Mouse (Mus musculus): ENCODE data around the gene Nr3c2. TPM values are rescaled to one million over a fixed set of nuclear protein-coding genes. Genes with fewer than 3 reads are reported as not detected.

Nr3c2 gene
- polyA plus RNA-seq, 1 experiment from 2014 or later, result 0.58 TPM

DNA sequence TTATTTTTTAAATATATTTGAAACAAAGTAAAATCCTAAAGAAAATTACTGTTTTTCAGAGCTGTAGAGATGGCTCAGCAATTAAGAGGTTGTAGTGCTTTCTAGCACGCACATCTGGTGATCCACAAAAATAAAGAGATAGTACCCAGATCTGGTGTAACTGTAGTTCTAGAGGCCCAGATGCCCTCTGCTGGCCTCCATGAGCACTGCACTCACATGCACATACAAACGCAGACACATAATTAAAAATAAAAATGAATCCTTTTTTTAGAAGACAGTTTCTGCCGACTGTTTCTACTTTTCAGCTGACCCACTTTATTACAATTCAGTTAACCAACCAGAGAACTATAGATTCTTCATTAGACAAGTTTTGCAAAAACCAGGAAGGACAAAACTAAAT is 117.5 kb downstream of the Nr3c2 start:
- no peaks in the 10 kb centered on the region for H3K36me3 ChIP-seq (replicated peaks; ENCODE audit: control insufficient read depth, insufficient read depth, low read depth, low read length)
- H3K27ac ChIP-seq (replicated peaks; ENCODE audit: low read depth, low read length), result no peak overlapping the region
- DNase-seq (ENCODE audit: low spot score) (no peak), ATAC-seq (replicated peaks; ENCODE audit: insufficient number of reproducible peaks, low FRiP score, low TSS enrichment, low read depth) (no peak)
- no peak overlapping the region for H3K4me2 ChIP-seq (ENCODE audit: low read depth, low read length)
- H3K9me3 ChIP-seq (replicated peaks; ENCODE audit: control insufficient read depth, low read length), result no peaks in the 10 kb centered on the region
- no peaks in the 10 kb centered on the region for H3K4me1 ChIP-seq (ENCODE audit: control insufficient read depth, insufficient read depth, low read length)
- no peaks in the 10 kb centered on the region for H3K27me3 ChIP-seq (ENCODE audit: control insufficient read depth, insufficient read depth, low read length)
- H3K9ac ChIP-seq (replicated peaks; ENCODE audit: low read length), result no peak overlapping the region
- 91% methylated on average over 3 of the region's 3 CpGs for WGBS
- H3K4me3 ChIP-seq (ENCODE audit: low read depth, low read length), result no peak overlapping the region

DNA sequence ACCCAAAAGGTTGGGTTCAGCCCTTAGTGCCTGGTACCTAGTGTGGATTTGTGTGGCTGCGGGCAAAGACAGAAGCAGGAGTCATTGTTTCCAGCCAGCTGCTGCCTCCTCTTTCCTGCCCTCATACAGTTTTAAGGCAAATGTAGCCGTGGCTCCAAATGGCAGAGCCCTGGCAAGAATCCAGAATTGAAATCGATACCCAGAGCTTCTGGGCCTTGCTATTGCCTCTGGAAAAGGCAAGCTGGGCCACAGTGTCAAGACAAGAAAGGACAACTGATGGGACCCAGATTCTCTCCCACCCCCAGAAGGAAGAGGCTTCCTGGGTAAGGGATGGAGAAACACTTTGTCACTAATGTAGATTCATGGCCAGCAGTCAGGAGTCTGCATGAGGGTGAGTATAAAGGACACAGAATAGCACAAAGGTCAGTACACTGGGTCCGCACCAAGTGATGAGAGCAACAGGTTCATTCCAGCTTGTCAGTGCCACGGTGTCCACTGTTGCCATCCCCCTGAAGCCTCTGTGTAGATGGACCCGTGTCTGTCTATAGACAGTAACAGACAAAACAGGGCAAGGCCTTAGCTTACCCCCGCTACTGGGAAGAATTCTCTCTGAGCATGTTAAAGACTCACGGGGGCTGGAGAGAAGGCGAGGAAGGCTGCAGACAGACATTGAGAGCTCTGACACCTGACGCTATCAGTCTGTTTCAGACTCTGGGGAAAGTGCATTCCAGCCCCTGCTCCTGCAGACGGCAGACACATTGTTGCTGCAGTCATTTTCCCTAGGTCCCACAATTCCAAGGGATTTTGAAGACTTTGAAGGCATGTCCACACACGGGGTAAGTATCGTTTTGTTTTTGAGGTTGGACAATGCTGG is 124.8 kb downstream of the Nr3c2 start:
- no peaks in the 10 kb centered on the region for H3K36me3 ChIP-seq (replicated peaks; ENCODE audit: control insufficient read depth, insufficient read depth, low read depth, low read length)
- no peak for ATAC-seq (replicated peaks; ENCODE audit: insufficient number of reproducible peaks, low FRiP score, low TSS enrichment, low read depth)
- H3K4me1 ChIP-seq (ENCODE audit: control insufficient read depth, insufficient read depth, low read length), result no peaks in the 10 kb centered on the region
- H3K27me3 ChIP-seq (ENCODE audit: control insufficient read depth, insufficient read depth, low read length), result no peaks in the 10 kb centered on the region
- no peak overlapping the region for H3K27ac ChIP-seq (replicated peaks; ENCODE audit: low read depth, low read length)
- DNase-seq (ENCODE audit: low spot score), result peak; percentile 43
- H3K9ac ChIP-seq (replicated peaks; ENCODE audit: low read length), result no peak overlapping the region
- H3K4me2 ChIP-seq (ENCODE audit: low read depth, low read length), result no peak overlapping the region
- H3K4me3 ChIP-seq (ENCODE audit: low read depth, low read length), result no peak overlapping the region
- H3K9me3 ChIP-seq (replicated peaks; ENCODE audit: control insufficient read depth, low read length), result no peaks in the 10 kb centered on the region
- 75% methylated on average over 13 of the region's 13 CpGs for WGBS

DNA sequence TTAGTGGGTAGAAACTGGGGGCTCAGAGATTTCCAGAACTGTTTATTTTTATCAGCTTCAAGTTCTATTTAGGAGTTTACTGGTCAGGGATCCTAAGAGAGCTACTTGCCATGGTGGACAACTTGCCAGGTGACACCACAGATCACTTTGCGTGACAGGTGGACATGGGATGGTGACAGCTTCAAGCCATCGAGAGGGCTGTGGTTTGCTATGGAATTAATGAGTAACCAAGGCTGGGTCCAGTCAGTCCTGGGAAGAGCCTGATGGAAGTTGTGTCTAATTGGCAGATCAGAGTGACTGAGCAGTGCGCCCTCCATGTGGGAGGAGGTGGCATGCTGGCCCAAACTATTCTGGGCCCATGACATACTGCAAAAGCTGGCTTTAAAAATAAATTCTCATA is 132.0 kb downstream of the Nr3c2 start:
- H3K4me3 ChIP-seq (ENCODE audit: low read depth, low read length), result no peak overlapping the region
- H3K27ac ChIP-seq (replicated peaks; ENCODE audit: low read depth, low read length), result no peak overlapping the region
- no peaks in the 10 kb centered on the region for H3K9me3 ChIP-seq (replicated peaks; ENCODE audit: control insufficient read depth, low read length)
- H3K4me2 ChIP-seq (ENCODE audit: low read depth, low read length), result no peak overlapping the region
- H3K4me1 ChIP-seq (ENCODE audit: control insufficient read depth, insufficient read depth, low read length), result no peaks in the 10 kb centered on the region
- no peaks in the 10 kb centered on the region for H3K36me3 ChIP-seq (replicated peaks; ENCODE audit: control insufficient read depth, insufficient read depth, low read depth, low read length)
- DNase-seq (ENCODE audit: low spot score) (no peak), ATAC-seq (replicated peaks; ENCODE audit: insufficient number of reproducible peaks, low FRiP score, low TSS enrichment, low read depth) (no peak)
- no peak overlapping the region for H3K9ac ChIP-seq (replicated peaks; ENCODE audit: low read length)
- H3K27me3 ChIP-seq (ENCODE audit: control insufficient read depth, insufficient read depth, low read length), result no peaks in the 10 kb centered on the region
- 91% methylated on average over 3 of the region's 3 CpGs for WGBS

- DNase-seq (ENCODE audit: low spot score) (no peak), ATAC-seq (replicated peaks; ENCODE audit: insufficient number of reproducible peaks, low FRiP score, low TSS enrichment, low read depth) (no peak)
- H3K36me3 ChIP-seq (replicated peaks; ENCODE audit: control insufficient read depth, insufficient read depth, low read depth, low read length), result no peaks in the 10 kb centered on the region
- no peaks in the 10 kb centered on the region for H3K9me3 ChIP-seq (replicated peaks; ENCODE audit: control insufficient read depth, low read length)
- WGBS, result 85% methylated on average over 3 of the region's 3 CpGs
- no peaks in the 10 kb centered on the region for H3K4me1 ChIP-seq (ENCODE audit: control insufficient read depth, insufficient read depth, low read length)
- H3K27me3 ChIP-seq (ENCODE audit: control insufficient read depth, insufficient read depth, low read length), result no peaks in the 10 kb centered on the region
- no peak overlapping the region for H3K4me2 ChIP-seq (ENCODE audit: low read depth, low read length)
- H3K4me3 ChIP-seq (ENCODE audit: low read depth, low read length), result no peak overlapping the region
- no peak overlapping the region for H3K9ac ChIP-seq (replicated peaks; ENCODE audit: low read length)
- no peak overlapping the region for H3K27ac ChIP-seq (replicated peaks; ENCODE audit: low read depth, low read length)
Observed at GRCm38 (mm10) chr8:77033706-77034464, 134.6 kb downstream of the Nr3c2 start.

GRCm38 (mm10) chr8:77034465-77034829 is 135.2 kb downstream of the Nr3c2 start:
- WGBS, result 96% methylated on average over 7 of the region's 7 CpGs

GRCm38 (mm10) chr8:77041214-77041613 is 142.0 kb downstream of the Nr3c2 start:
- Histone ChIP-seq H3K4me1 (ENCODE audit: control insufficient read depth, insufficient read depth, low read length) (no peaks in the 10 kb centered on the region), H3K9me3 (replicated peaks; ENCODE audit: control insufficient read depth, low read length) (no peaks in the 10 kb centered on the region), H3K9ac (replicated peaks; ENCODE audit: low read length) (no peak overlapping the region), H3K27me3 (ENCODE audit: control insufficient read depth, insufficient read depth, low read length) (no peaks in the 10 kb centered on the region), H3K4me3 (ENCODE audit: low read depth, low read length) (no peak overlapping the region), H3K27ac (replicated peaks; ENCODE audit: low read depth, low read length) (no peak overlapping the region), H3K36me3 (replicated peaks; ENCODE audit: control insufficient read depth, insufficient read depth, low read depth, low read length) (no peaks in the 10 kb centered on the region), H3K4me2 (ENCODE audit: low read depth, low read length) (no peak overlapping the region)
- WGBS, result 88% methylated on average over 5 of the region's 5 CpGs
- DNase-seq (ENCODE audit: low spot score) (no peak), ATAC-seq (replicated peaks; ENCODE audit: insufficient number of reproducible peaks, low FRiP score, low TSS enrichment, low read depth) (no peak)

More at GRCm38 (mm10) chr8:77034465-77034829, 135.2 kb downstream of the Nr3c2 start:
- Histone ChIP-seq H3K9ac (replicated peaks; ENCODE audit: low read length) (no peak overlapping the region), H3K9me3 (replicated peaks; ENCODE audit: control insufficient read depth, low read length) (no peaks in the 10 kb centered on the region), H3K27ac (replicated peaks; ENCODE audit: low read depth, low read length) (no peak overlapping the region), H3K4me1 (ENCODE audit: control insufficient read depth, insufficient read depth, low read length) (no peaks in the 10 kb centered on the region), H3K4me3 (ENCODE audit: low read depth, low read length) (no peak overlapping the region), H3K36me3 (replicated peaks; ENCODE audit: control insufficient read depth, insufficient read depth, low read depth, low read length) (no peaks in the 10 kb centered on the region), H3K27me3 (ENCODE audit: control insufficient read depth, insufficient read depth, low read length) (no peaks in the 10 kb centered on the region), H3K4me2 (ENCODE audit: low read depth, low read length) (no peak overlapping the region)
- DNase-seq (ENCODE audit: low spot score) (no peak), ATAC-seq (replicated peaks; ENCODE audit: insufficient number of reproducible peaks, low FRiP score, low TSS enrichment, low read depth) (no peak)

DNA sequence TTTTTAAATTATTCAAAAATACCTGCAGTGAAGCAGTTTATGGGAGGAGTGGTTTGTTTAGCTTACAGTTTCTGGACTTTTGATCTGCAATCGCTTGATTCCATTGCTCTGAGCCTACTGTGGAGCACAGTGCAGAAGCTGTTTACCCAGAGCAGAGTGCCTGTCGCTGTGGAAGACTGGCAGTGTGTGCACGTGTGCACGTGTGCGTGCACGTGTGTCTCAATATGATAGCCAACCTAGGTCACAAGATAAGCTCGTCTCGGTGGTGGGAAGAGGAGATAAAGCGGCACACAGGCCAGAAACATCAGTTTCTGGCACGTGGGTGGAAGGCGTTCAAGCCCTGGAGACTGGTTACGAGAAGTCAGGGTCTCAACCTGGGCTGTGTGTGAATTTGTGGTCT is 145.6 kb downstream of the Nr3c2 start:
- H3K9me3 ChIP-seq (replicated peaks; ENCODE audit: control insufficient read depth, low read length), result no peaks in the 10 kb centered on the region
- H3K36me3 ChIP-seq (replicated peaks; ENCODE audit: control insufficient read depth, insufficient read depth, low read depth, low read length), result no peaks in the 10 kb centered on the region
- H3K9ac ChIP-seq (replicated peaks; ENCODE audit: low read length), result no peak overlapping the region
- no peaks in the 10 kb centered on the region for H3K4me1 ChIP-seq (ENCODE audit: control insufficient read depth, insufficient read depth, low read length)
- ATAC-seq (replicated peaks; ENCODE audit: insufficient number of reproducible peaks, low FRiP score, low TSS enrichment, low read depth) (no peak), DNase-seq (ENCODE audit: low spot score) (no peak)
- WGBS, result 86% methylated on average over 12 of the region's 12 CpGs
- H3K27ac ChIP-seq (replicated peaks; ENCODE audit: low read depth, low read length), result no peak overlapping the region
- H3K27me3 ChIP-seq (ENCODE audit: control insufficient read depth, insufficient read depth, low read length), result no peaks in the 10 kb centered on the region
- H3K4me3 ChIP-seq (ENCODE audit: low read depth, low read length), result no peak overlapping the region
- H3K4me2 ChIP-seq (ENCODE audit: low read depth, low read length), result no peak overlapping the region

GRCm38 (mm10) chr8:77045711-77046110 is 146.5 kb downstream of the Nr3c2 start:
- H3K36me3 ChIP-seq (replicated peaks; ENCODE audit: control insufficient read depth, insufficient read depth, low read depth, low read length), result no peaks in the 10 kb centered on the region
- no peak for DNase-seq (ENCODE audit: low spot score)
- no peak overlapping the region for H3K4me3 ChIP-seq (ENCODE audit: low read depth, low read length)
- no peak overlapping the region for H3K9ac ChIP-seq (replicated peaks; ENCODE audit: low read length)
- H3K27me3 ChIP-seq (ENCODE audit: control insufficient read depth, insufficient read depth, low read length), result no peaks in the 10 kb centered on the region
- H3K4me2 ChIP-seq (ENCODE audit: low read depth, low read length), result no peak overlapping the region
- H3K4me1 ChIP-seq (ENCODE audit: control insufficient read depth, insufficient read depth, low read length), result no peaks in the 10 kb centered on the region
- WGBS, result 94% methylated on average over 1 of the region's 1 CpGs
- no peaks in the 10 kb centered on the region for H3K9me3 ChIP-seq (replicated peaks; ENCODE audit: control insufficient read depth, low read length)
- no peak for ATAC-seq (replicated peaks; ENCODE audit: insufficient number of reproducible peaks, low FRiP score, low TSS enrichment, low read depth)
- H3K27ac ChIP-seq (replicated peaks; ENCODE audit: low read depth, low read length), result no peak overlapping the region
